8 mouse cellular contexts compared by ENCODE assay signal in the genomic region with DNA sequence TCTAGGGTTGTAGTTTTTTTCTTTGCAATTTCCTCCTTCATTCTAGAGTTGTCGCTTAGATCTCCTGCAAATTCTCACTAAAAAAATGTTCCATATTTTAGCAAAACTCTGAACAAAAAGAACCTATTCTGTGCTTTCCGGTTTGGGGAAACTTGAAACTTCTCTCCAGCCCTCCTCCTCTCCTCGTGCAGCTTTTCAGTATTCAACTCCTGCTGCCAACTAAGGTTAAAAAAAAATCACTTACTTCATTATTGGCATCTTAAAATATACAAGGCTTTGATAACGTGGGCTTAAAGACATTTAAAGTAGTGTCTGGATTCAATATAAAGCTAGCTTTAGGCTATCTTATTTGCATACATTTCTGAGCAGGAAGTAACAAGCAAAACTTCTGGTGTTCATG. TPM values are rescaled to one million over a fixed set of nuclear protein-coding genes. Genes with fewer than 3 reads are reported as not detected.
DNase-seq lines count a peak whose midpoint lies in the region; ATAC-seq and TF ChIP-seq lines count a peak whose summit lies in the region.

No protein-coding gene starts in this region.

- no peak for TF ChIP-seq EP300 in heart, adult 2 months (IDR thresholded peaks at IDR 0.05; ENCODE audit: insufficient read depth, low read depth, low read length)

- no peaks in the 10 kb centered on the region for H3K9me3 ChIP-seq in forebrain, embryonic 14.5 days (replicated peaks; ENCODE audit: control insufficient read depth, low read length)
- no peaks in the 10 kb centered on the region for H3K9me3 ChIP-seq in liver, embryonic 15.5 days (replicated peaks)

- peak overlapping the region; percentile 86 for H3K27ac ChIP-seq in heart, adult 2 months
- peak overlapping the region; percentile 86; the same call in 1 of the 2 replicates for H3K27ac ChIP-seq in forebrain, embryonic 14.5 days (ENCODE audit: low read depth, low read length)
- 0 out of 2 replicates have a peak overlapping the region, but pooled peaks have one; percentile 76 for H3K27ac ChIP-seq in liver, embryonic 15.5 days (replicated peaks)

- H3K4me2 ChIP-seq in forebrain, embryonic 14.5 days (ENCODE audit: low read length), result peak overlapping the region; percentile 44
- H3K4me2 ChIP-seq in liver, embryonic 15.5 days, result peak overlapping the region; percentile 58

- no peaks in the 10 kb centered on the region for H3K27me3 ChIP-seq in heart, adult 2 months (ENCODE audit: control insufficient read depth, insufficient read depth, low read length)
- H3K27me3 ChIP-seq in forebrain, embryonic 14.5 days (replicated peaks; ENCODE audit: control insufficient read depth, insufficient read depth, low read length), result no peaks in the 10 kb centered on the region
- no peaks in the 10 kb centered on the region for H3K27me3 ChIP-seq in liver, embryonic 15.5 days

- peak; percentile 34 for ATAC-seq in CD4-positive, CD25-positive, alpha-beta regulatory T cell, adult 4 months
- no peak; the same call in 1 of the 2 replicates for ATAC-seq in forebrain, embryonic 14.5 days
- 0 out of 2 replicates have a peak, but pooled peaks have one; percentile 8 for ATAC-seq in liver, embryonic 15.5 days (ENCODE audit: insufficient read depth)

- no peak for TF ChIP-seq POLR2A in heart, adult 2 months (IDR thresholded peaks at IDR 0.05; ENCODE audit: insufficient read depth, low read depth, low read length)

- no peaks in the 10 kb centered on the region for H3K79me2 ChIP-seq in heart, adult 2 months (replicated peaks; ENCODE audit: control insufficient read depth, insufficient read depth, low read length)

- WGBS in heart, adult 2 months, result 17% methylated on average over 4 of the region's 4 CpGs
- WGBS in forebrain, embryonic 14.5 days, result 22% methylated on average over 4 of the region's 4 CpGs
- 7% methylated on average over 4 of the region's 4 CpGs for WGBS in liver, embryonic 15.5 days (ENCODE audit: insufficient replicate concordance)

- peaks cover 2% of the 10 kb centered on the region; the same call in 1 of the 2 replicates for H3K4me1 ChIP-seq in heart, adult 2 months (ENCODE audit: control insufficient read depth, insufficient read depth, low read length)
- H3K4me1 ChIP-seq in forebrain, embryonic 14.5 days (ENCODE audit: control insufficient read depth, insufficient read depth, low read length), result no peaks in the 10 kb centered on the region
- peaks cover 8% of the 10 kb centered on the region for H3K4me1 ChIP-seq in liver, embryonic 15.5 days (replicated peaks)

- H3K9ac ChIP-seq in heart, adult 2 months (ENCODE audit: low read depth, low read length), result no peak overlapping the region
- peak overlapping the region; percentile 79; the same call in 1 of the 2 replicates for H3K9ac ChIP-seq in forebrain, embryonic 14.5 days (ENCODE audit: low read length)
- 0 out of 2 replicates have a peak overlapping the region, but pooled peaks have one; percentile 56 for H3K9ac ChIP-seq in liver, embryonic 15.5 days

- TF ChIP-seq CTCF in heart, adult 2 months (IDR thresholded peaks at IDR 0.05), result no peak

- no peaks in the 10 kb centered on the region for H3K36me3 ChIP-seq in heart, adult 2 months (ENCODE audit: control insufficient read depth, insufficient read depth, low read length)
- H3K36me3 ChIP-seq in forebrain, embryonic 14.5 days (ENCODE audit: control insufficient read depth, insufficient read depth, low read length), result no peaks in the 10 kb centered on the region
- H3K36me3 ChIP-seq in liver, embryonic 15.5 days (replicated peaks), result no peaks in the 10 kb centered on the region

- intact Hi-C loops in heart, adult 2 months (cut with DNase I), result loop anchor here (5.0 kb wide), 2 partner anchors 43 to 98 kb away; no protein-coding TSS in a partner anchor
- intact Hi-C loops in heart, postnatal 25 days (cut with DNase I), result loop anchor here (5.0 to 10.0 kb wide), 3 partner anchors 38 to 90 kb away; a partner anchor contains a TSS

- no peak for DNase-seq in heart, adult 2 months
- DNase-seq in heart, postnatal 25 days (ENCODE audit: low spot score), result no peak
- DNase-seq in forebrain, embryonic 14.5 days (ENCODE audit: low spot score), result no peak
- no peak for DNase-seq in urinary bladder, adult 18-20 months (ENCODE audit: low spot score in 2 of 2)
- DNase-seq in layer of hippocampus, adult 11-12 months (ENCODE audit: low spot score), result no peak
- DNase-seq in adrenal gland, postnatal 14 days, result no peak

- H3K4me3 ChIP-seq in heart, adult 2 months, result peak overlapping the region; percentile 60
- H3K4me3 ChIP-seq in forebrain, embryonic 14.5 days (ENCODE audit: low read depth, low read length), result peak overlapping the region; percentile 47
- H3K4me3 ChIP-seq in liver, embryonic 15.5 days (replicated peaks), result peak overlapping the region; percentile 67

RNA-seq across cellular contexts. Expression of a gene that starts 0.4 kb away (rescaled TPM):
- 10 to 100 TPM; 33.0 to 36.1 TPM for total RNA-seq in heart, adult 2 months (2021)
- 10.0 and 20.1 TPM in 2 replicates for polyA plus RNA-seq in heart, adult 2 months (2012; rRNA removed)
- total RNA-seq in heart, postnatal 25 days (2021), result 10 to 100 TPM; 33.6 to 38.3 TPM
- polyA plus RNA-seq in CD4-positive, CD25-positive, alpha-beta regulatory T cell, adult 4 months (2017; shearing (Covaris generic)), result 100 to 1,000 TPM; 192 to 196 TPM
- 99.3 and 152 TPM in 2 replicates for polyA plus RNA-seq in forebrain, embryonic 14.5 days (2014; fragmentation: Nextera tagmentation; extraction: Ambion mirVana)
- 44.1 and 47.5 TPM in 2 replicates for polyA plus RNA-seq in liver, embryonic 15.5 days (2015; fragmentation: Nextera tagmentation; extraction: Ambion mirVana)
- 112 and 132 TPM in 2 replicates for total RNA-seq in adrenal gland, postnatal 14 days (2021)
